Mouse (Mus musculus) cerebellum, postnatal 4 days (tissue): ENCODE data around the gene Gm3252.
"Not testable (repeated sequence)": the region's sequence is repeated elsewhere in the genome, so short reads cannot be mapped to it uniquely, and the experiment has no call there.

Experiments used
- DNase-seq, 2 experiments: peaks; one replicate each; pipeline ENCODE4 v3.0.0; 2022; ENCODE audit warnings: low spot score in 2 of 2, mixed read lengths in 1 of 2

The Gm3252 gene

GRCm38 (mm10) chr14:4726038-4726880, at the start of gene Gm3252:
Gm3252 (plus strand) TSS chr14:4726775.
- not testable (repeated sequence) for DNase-seq

GRCm38 (mm10) chr14:4708938-4709337, 17.6 kb upstream of the Gm3252 start, which contains the start of gene Gm7876:
Gm7876 (plus strand) TSS chr14:4709238.
- DNase-seq = not testable (repeated sequence)

- not testable (repeated sequence) for DNase-seq
Observed at GRCm38 (mm10) chr14:4776037-4776436, 49.5 kb downstream of the Gm3252 start, which contains the start of gene Gm9602. Gm9602 (plus strand) TSS chr14:4776337.
